Mouse (Mus musculus) naive thymus-derived CD4-positive, alpha-beta T cell, adult 2 months (primary cell): ENCODE results near the gene Vnn3.

Experiments
- DNase-seq: peaks from one replicate; pipeline ENCODE4 v3.0.0-alpha.2; 2011; ENCODE audit warnings: low read depth

The Vnn3 gene

GRCm38 (mm10) chr10:23892987-23893386 lies 41.7 kb downstream of the Vnn3 start:
- DNase-seq: no peak

GRCm38 (mm10) chr10:23894601-23895349 lies 43.5 kb downstream of the Vnn3 start, which contains the start of gene Vnn1:
Gene Vnn1, plus strand, starts transcription at chr10:23894688.
- DNase-seq: no peak

GRCm38 (mm10) chr10:23895376-23895775 lies 44.1 kb downstream of the Vnn3 start:
- no peak for DNase-seq

GRCm38 (mm10) chr10:23901119-23901518 lies 49.9 kb downstream of the Vnn3 start:
- DNase-seq: no peak

- DNase-seq: no peak
Observed at GRCm38 (mm10) chr10:23905661-23906060, 54.4 kb downstream of the Vnn3 start.
